Mouse (Mus musculus) bone marrow, adult 2 months (tissue): ENCODE measurements around the gene Ccdc114.

Experiments
- CTCF ChIP-seq: fragments of 200-500 bp; IDR thresholded peaks from 2 replicates; pipeline ENCODE4 v1.5.1; 2011; ENCODE audit warnings: low read length, control low read depth; ENCODE audit not compliant: control insufficient read depth, insufficient read depth
- POLR2A ChIP-seq: fragments of 200-500 bp; IDR thresholded peaks from 2 replicates; pipeline ENCODE4 v1.6.1; 2011; ENCODE audit warnings: low read depth, mild to moderate bottlenecking, control low read depth, low read length, borderline replicate concordance; ENCODE audit not compliant: control insufficient read depth

DNA sequence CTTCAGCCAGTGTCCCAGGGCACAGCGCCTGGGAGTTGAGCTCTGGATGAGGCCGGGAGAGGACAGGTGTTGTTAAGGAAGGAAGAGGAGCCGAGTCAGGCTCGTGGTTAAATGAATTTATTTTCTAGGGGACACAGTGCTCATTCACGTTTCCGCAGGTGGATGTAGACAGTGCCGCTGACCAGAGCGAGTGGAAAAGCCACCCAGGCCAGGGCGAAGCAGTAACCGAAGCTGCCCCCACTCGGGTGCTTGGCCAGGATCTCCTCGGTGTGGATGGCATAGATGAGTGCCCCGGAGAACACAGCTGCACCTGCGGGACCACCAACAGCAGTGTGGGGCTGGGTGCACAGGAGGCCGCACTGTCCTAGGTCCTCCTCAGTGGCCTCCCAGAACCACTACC is 5.9 kb upstream of the Ccdc114 start:
- TF ChIP-seq CTCF, result no peak
- no peak for TF ChIP-seq POLR2A
